Mouse (Mus musculus): Measurements from ENCODE around the gene Ly86.
A peak's percentile ranks its signal among the peaks of the same experiment; 100 is the strongest.

Ly86 gene

DNA sequence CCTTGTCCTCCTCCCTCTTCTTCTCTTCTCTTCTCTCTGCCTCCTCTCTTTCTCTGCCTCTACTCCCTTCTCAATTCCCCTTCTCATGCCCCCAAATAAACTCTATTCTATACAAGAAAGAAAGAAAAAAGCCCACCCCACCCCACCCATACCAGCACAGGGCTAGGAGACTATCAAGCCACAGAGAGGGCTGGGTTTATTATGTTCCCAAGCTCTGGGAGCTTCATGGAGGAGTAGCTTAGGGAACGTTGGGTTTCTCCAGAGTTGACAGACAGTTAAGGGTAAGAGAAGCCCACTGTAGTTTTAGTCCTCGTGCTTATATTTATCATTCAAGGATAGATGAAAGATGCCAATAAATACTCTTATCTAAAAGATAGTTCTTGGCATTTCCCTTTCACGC lies 88.7 kb downstream of the Ly86 start:
- DNase-seq = no peak

DNA sequence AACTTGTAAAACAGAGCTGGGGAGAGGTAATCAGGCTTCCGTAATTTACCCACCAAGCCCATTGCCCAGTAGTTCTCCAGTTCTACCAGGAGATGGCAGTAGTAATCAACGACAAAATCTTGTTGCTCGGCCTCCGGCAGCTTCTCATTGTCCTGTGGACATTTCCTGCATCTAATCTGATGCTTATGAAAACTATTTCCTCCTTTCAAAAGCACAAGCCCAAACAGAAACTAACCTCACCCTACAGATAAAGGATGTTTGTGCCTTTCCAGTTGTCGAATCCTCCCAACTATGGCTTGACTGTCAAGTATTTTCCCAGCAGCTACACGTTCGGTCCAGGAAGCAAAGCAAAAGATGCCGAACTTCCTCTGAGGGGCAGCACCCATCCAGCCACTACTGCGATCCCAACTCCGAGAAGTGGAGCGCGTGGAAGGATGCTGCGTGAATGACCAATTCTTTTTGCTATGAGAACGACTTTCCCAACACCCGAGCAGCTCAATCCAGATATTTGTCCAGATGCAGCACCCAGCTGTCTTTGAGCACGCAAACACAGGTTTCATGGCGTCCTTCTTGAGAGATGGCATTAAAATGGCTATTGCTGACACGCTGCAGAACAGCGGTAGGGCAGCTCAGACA lies 89.2 kb downstream of the Ly86 start:
- DNase-seq = peak; percentile 97

DNA sequence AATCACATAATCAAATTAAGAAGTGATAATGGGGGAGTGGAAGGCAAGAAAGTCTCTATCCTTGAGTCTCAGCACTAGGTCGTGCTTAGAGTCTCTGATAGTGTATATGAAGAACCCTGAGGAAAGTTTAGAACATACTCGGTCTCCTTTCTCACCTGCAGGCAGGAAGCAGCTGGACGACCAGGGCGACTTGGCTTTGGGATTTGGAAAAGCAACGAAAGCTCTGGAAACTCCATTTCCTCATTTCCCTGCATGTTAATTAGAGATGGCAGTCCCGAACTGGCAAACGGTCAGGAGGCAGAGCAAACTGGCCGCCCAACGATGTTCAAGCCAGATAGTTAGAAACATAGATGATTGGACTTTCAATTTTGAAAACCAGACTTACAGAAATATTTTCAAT lies 89.8 kb downstream of the Ly86 start:
- peak; percentile 92 for DNase-seq

DNA sequence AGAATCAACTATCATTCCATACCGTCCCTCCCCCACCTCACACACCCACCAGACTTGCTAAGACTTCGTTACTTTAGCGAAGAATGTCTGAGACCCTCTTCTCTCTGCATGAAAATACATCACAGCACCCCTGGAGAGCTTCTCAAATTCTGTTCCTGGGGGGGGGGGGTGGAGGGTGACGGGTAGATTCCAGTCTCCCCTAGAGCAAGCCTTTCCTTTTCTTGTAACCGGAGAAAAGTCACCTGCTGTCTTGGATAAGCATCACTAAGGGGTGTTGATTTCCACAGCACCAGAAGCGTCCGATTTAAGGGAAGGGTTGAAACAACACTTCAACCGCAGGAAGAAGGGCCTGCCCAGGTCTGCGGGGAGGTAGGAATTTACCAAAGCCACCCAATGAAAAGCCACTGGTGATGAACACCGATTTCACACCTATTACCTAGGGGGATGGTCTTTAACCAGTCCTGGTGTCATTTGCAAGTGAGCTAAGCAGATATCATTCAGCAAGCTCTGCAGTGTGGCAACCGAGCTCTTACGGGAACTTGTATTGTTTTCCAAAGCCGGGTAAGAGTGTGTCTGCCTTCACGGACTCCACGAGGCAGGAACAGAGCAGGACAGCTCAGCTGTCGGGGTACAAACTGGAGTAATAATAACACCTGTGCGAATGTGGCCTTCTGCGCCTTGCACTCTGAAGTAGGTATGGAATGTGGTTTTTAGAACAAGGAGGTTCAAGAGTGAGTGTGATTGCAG lies 91.4 kb downstream of the Ly86 start:
- no peak for DNase-seq

DNA sequence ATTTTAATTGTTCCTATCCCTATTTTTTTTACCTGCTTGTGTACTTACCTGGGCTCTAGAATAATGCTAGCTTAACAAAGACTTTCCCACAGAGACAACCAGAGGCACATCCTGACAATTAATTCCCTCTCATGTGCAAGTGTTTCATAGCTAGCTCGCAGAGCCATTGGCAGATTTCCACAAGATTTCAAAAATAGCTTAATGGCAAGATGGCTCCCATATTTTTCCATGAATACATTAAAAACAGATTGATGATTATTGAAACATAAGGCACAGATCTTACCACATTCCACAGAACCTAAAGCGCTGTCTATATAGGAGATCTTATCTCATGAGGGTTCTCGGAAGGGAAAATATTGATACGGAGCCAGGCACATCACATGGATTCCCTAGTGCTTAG lies 93.8 kb downstream of the Ly86 start:
- no peak for DNase-seq

DNA sequence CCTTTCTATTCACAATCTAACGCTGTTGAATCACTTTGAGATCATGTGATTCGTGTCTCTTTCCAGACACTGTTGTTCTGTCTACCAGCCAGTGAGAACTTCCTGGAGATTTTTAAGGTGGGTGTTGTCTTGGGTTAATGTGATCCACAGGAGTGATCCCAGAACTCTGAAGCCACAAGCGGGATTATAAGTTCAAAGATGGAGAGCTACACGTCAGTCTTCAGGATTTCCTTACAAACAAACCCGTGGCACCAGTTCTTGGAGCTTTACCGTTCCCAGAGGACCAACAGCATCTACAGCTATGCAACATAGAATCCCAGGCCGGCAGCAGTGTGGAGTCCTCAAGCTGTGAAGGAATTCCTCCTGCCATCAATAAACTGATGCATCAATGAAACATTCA lies 94.5 kb downstream of the Ly86 start:
- peak; percentile 94 for DNase-seq

DNA sequence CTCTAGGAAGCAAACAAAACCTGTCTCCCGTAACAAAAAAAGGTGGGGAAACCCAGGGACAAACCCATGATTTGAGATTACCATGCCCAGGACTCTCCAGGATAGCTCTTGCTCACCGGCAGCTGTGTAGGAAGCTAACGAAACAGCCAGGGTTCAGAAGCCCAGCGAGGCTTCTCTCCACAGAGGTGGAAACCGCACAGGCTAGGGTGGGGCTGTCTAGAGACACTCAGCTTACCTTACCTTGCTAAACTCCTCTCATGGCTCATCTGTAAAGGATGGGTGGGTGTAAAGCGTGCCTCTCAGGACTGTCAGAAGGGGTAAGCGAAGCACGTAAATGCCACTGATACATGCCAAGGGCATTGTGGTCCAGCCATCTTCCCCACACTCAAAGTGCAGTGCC lies 94.9 kb downstream of the Ly86 start:
- DNase-seq = peak; percentile 83

DNA sequence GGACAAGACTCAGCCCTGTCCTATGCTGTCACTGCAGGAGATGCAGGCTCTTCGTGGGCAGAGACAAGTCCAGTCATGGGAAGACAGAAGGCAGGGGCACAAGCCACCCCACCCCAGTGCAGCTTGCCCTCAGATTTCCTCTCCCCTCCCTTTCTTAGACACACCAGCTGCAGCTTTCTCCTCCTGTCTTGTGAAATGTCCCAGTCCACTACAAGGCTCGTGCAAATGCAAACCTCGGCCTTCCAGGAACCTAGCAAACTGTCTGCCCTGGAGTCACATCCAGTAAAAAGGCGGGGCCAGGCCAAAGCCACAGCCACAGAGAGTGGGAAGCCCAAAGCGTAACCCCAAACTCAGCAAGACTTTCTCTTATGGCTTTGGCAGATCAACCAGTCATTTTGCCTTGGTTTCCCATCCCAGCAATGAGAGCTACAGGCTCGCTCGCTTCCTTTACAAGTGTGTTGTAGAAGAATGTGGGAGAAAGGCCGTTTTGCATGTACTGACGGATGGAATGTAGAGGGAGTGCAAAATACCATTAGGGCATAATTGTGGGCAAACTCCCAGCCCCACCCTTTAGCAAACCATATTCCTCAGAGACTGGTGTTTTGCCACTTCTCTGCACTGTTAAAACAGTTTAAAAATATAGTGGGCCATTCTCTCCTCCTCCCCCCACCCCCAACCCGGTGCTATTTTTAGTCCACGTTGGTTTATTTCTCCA lies 95.7 kb downstream of the Ly86 start:
- peak; percentile 95 for DNase-seq

DNA sequence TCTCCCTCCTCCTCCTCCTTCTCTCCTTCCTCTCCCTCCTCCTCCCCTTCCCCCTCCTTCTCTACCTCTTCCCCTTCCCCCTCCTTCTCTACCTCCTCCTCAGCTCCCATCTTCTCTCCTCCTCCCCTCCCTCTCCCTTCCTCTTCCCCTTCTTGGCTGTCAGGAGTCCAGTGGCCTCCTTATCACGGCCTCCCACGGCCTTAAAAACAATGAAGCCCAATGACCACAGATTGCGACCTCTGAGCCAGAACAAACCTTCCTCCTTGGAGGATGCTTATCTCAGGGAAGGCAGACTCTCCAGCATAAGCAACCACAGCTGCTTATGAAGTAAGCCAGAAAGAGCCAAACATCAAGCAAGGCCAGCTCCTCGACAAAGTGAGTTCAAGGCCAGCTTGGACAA lies 97.0 kb downstream of the Ly86 start:
- DNase-seq = peak; percentile 97

DNA sequence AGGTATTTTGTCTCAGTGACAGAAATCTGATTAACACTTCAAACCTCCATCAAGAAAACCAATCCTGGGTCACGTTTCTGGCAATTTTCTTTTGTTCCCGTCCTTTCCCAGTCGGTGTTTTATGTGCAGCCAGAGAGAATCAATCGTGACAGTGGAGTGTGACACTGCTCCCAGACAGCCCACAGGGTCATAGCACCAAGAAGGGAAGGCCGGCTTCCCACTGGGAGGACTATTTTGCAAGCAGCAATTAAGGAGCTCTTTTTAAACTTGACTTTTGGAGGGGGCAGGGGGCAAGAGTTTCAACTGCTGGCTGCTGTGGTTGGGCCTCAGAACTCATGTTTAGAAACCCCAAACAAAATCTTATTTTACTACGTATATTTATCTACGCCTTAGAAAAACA lies 97.5 kb downstream of the Ly86 start:
- DNase-seq = peak; percentile 89

DNA sequence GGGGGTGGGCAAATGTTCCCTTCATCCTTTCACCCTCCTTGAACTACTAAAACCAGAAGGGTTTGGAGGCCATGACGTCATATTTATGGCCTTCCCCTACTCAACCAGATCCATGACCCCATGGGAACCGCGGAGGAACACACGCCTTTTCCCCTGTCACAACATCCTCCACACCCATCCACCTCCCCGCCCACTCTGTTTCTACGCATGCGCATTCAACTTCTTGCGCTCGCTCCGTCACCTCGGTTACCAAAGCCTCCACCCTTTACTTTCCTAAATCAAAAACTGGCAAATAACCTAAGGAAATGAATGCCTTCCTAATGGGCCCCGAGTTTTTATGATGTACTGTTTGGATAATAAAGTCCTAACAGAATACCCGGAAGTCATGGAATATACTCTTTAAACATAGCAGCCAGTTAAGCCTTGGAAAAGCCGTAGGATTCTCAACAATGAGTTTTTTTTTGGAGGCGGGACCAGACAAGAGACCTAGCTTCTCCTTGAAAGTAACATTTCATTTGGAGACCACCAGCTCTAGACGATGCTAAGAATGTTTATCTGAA lies 101.8 kb downstream of the Ly86 start:
- peak; percentile 98 for DNase-seq

DNA sequence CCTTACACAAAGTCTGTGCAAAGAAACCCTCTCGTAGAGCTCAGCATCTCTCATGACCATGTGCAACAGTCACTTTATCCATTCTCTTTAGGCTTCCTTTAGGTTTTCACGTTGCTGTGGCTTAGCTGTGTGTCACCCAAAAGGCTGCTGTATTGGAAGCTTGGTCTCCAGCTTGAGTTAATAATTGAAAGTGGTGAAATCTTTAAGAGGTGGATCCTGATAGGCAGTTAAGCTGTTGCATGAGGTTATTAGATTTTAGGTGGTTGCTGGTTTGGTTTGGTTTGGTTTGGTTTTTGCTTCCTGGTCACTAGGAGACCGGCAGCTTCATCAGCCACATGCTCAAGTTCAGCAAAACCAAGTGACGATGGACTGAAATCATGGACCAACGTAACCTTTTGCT lies 106.0 kb downstream of the Ly86 start:
- DNase-seq = peak; percentile 80

DNA sequence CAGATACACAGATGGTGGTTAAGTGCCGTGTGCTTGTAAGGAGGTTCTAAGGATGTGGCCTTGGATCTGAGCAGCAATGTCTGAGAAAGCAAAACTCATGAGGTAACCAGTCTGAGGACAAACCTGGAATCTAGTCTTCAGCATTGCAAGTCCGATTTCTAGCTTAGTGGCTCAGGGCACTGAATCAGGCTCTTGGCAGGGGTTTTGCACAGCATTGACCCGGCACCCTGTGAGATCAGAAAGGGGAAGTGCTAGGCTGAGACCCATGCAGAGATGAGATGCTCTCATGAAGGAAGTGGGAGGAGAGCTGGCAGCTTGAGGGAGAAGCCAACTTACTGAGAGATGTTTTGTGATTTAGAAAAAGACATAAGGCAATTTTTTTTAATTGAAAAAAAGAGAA lies 106.5 kb downstream of the Ly86 start:
- DNase-seq = peak; percentile 97

DNA sequence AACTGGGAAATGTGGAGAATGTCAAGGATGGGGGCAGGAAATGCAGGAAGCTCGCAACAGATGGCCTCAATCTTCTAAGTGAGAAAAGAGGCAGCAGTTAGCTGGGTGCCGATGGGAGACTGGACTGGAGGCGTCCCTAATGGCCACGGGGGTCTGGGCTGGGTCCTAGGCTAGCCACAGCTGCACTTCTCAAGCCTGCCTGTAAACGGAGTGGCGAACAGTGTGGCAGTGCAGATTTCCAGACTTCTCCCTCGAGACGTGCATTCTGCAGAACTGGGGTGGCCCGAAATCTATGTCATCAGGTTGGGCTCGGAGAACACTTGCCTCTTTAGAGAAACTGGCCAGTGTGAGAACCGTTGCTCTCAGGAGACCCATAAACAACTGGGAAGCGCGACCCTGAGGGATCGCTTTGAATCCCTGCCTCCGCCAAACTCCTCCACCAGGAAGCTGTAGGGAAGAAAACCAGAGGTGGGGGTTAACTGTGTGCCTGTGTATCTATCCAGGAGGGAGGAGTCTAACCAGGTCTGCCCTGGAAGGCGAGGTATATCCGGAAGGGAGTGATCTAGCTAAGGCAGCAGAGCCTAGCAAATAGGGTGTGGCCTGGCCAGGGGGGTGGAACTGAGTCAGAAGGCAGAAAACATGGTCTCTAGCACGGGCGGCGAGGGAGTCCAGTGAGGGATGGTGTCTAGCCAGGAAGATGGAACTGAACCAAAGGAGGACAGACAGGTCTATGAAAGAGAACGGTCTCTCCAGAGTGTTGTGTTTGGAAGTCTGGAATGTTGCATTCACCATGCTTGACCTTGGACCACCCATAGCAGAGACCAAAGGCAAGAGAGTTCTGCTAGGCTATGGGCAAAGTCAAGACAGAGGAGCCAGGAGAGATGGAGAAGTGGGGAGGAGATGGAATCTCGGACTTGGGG lies 107.3 kb downstream of the Ly86 start:
- DNase-seq = peak; percentile 98

DNA sequence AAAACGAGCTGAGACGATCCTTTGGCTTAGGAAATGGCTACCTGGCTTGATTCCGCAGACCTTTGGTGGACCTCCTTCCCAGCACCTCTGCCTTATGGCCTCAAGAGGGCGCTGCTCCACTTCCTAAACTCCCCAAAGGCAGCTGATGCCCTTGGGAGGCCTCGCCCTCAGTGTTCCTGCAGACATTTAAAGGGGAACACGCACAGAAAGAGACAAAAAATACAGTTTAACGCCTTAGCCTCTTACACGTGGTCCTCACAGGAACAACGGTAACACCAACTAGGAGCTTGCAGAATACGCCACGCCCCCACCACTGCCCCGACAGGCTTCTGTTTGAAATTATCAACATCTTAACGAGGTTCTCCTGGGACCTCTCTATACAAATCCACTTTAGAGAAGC lies 108.2 kb downstream of the Ly86 start:
- DNase-seq = peak; percentile 98

DNA sequence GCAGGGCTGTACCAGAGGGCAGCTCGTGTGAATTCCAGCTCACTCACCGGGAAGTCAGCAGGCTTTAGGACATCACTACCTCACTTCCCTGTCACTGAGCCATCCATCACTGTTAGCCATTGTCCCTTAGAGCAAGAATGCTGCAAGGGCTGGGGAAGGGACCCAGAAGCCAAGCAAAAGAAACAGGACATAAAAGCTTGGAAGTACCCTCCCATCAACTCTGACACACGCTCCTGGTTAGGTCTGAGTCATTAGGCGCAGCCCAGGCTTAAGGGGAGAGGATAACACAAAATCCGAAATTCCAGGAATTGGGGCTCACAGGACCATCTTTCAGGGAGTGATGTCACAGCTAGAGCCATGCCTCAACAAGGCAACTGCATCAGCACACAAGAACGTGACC lies 109.3 kb downstream of the Ly86 start:
- peak; percentile 85 for DNase-seq

DNA sequence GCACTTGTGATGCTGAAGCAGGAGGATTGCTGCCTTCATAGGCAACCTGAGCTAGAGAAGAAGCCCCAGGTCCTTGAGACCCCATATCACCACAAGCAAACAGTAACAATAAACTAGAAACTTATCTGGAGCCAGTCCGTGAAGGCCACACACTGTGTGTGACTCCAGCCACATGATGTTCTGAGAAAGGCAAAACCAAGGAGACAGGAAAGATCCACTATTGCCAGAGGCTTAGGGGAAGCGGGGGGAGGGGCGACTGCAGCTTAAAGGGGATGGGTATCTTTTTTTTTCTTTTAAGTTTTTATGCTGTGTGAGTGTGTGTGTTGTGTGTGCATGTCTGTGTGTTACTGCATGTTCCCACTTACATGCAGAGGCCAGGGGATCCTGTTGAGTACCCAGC lies 110.6 kb downstream of the Ly86 start:
- DNase-seq = no peak

DNA sequence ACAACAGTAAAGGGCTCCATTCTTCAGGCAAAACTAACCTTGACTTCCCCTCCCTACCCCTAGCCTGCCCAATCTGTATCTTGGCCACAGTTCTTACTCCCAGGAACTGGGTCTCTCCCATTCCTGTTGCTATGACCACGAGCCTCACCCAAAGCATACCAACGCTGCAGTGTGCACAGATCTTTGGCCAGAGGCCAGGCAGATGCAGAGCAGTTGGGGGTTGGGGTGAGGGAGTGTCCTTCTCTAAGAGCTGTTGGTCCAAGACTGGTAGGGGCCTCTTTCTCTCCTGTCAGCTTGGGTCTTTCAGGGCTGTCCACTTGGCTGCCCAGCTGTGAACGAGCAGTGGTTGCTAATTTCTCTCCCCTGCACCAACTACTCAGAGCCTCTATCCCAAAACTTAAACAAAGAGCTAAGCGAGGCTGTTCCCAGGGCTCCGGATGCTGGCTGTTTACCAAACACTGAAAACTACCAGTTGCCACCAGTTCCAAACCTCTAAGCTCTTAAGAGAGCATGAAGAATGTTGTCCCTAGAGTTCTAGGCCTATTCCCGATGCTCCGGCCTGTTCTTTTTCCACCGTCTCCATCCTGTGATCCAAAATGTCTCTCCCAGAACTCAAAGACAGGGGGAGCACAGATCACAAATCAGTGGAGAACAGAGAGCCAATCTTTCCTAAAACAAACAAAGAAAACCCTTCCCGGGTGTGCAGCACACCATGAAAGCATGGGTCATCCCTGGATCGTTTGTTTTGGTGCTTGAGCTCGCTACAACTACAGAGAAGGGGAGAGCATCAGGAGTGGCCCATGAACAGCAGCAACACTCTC lies 112.2 kb downstream of the Ly86 start:
- peak; percentile 97 for DNase-seq

DNA sequence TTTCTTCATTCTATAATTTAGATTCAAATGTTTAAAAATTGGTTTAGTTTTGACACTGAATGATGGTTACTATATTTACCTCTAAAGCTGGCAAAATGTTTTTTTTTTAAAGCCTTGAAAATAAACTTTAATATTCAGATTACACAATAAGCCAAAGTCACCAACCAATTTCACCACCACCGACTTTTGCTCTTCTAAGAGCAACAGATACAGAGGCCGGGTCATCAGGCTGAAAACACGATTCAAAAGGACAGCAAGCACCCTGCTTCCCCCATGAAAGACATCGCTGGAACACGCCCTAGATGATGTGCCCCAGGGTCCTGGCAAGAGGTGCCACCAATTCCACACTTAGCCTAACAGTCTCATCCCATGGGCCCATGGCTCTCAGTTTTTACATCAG lies 113.5 kb downstream of the Ly86 start:
- no peak for DNase-seq

DNA sequence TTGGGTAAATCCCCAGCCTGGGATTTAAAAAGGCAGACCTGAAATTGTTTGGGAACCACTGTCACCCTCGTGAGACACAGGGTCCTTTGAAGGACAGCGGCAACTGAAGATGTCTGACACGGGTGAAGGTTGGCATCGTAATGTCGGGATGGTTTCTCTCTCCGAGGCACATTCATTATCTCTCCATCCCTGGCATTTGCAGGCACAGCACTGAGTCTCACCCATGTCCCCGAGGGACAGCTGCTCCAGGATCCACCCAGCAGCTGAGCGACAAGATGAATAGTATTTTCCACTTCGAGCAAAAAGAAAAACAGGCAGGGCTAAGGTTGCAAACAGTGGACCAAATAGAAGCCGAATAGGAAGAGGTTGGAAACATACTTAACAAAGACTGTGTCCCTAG lies 114.0 kb downstream of the Ly86 start:
- no peak for DNase-seq

Data from heart, adult 11 months (tissue).